Mouse (Mus musculus) ovary, adult 18-20 months (tissue): Measurements from ENCODE around the gene Wiz.

ENCODE experiments used
- DNase-seq: peaks from one replicate; pipeline ENCODE4 v3.0.0; 2022; ENCODE audit warnings: low spot score, mixed read lengths

Gene Wiz

DNA sequence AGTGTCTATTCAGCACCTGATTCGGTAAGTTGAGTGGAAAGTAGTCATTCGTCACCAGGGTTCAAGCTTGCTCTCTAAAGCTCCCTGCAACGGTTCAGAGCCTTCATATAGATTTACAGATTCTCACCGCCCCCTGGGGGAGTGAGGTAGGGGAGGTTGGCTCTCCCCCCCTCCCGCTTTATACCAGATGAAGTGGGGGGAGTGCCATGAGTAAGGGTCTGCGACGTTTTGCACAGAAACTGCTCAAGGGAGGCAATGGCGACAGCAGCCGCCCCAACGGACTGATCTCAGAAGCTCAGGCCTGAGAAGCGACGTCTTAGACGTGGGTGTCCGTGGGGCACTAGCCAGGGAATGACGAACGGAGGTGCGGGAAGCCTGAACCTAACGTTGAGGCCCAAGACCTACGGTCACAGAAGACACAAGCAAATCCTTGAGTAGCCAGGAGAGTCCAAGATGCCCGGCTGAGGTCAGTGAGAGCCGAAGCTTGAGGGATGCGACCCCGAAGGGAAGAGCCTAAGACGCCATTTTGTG lies 39.3 kb downstream of the Wiz start:
- DNase-seq: no peak

DNA sequence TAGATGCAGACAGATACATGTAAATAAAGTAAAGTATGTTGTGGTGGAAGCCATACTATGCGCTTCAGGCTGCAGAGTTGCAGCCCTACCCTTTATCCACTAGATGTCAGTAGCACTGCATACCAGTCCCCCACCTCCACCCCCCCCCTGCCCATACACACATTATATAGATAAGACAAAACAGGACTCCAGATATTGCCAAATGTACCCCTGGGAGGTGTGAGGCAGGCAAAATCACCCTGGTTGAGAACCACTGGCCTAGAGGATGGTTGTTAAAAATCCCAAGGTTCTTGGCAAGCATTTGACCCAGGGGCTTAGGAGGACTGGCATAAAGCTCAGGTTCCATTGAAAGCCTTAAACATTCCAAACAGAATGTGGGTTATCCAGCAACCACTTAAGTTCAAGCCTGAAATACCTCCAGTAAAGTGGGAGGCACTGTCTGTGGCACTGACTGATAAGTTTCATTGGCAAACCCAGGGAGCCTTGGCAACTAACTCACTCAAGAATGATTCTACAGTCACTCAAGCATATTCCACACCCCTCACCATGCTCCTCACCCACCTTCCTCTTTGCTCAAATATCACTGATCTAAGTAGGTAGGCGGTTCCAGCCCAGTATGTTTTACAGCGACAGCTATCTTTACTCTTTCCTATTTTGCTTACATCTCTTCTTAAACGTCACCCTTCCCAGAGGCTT lies 40.1 kb downstream of the Wiz start:
- DNase-seq: no peak

- no peak for DNase-seq
These were observed 40.8 kb downstream of the Wiz start for GRCm38 (mm10) chr17:32348406-32348805.

DNA sequence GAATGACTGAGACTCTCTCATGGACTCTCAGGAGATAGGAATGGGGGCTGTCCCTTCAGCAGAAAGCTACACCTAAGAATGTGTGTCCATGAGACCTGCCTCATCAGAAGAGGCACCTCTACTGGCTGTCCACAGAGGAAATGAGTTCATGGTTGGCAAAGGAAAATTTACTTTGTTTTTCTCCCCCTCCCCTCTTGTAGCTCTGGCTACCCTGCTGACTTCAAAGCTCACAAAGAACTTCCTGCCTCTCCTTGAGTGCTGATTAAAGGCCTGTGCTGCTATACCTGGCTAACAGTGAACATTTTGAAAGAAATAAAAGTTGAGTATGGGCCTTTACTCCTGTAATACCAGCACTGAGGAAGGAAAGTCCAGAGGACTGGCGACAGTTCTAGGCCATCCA lies 48.1 kb downstream of the Wiz start:
- no peak for DNase-seq

DNA sequence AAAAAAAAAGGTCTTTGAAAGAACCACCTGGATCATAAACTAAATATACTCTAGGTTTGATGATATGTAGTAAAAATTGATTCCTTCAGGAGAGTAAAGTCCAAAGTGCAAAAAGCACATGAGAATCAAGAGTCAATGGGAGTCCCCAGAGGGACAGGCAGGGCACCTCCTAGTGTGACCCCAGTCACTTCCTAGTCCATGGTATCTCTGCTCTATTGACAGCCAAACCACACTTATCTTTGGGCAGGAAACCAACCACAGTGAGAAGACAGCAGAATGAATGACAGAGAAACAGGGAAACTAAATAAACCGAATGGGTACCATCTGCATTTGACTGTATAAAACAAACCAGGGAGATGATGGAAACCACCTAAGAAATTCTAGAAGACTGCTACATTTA lies 49.1 kb downstream of the Wiz start:
- no peak for DNase-seq

DNA sequence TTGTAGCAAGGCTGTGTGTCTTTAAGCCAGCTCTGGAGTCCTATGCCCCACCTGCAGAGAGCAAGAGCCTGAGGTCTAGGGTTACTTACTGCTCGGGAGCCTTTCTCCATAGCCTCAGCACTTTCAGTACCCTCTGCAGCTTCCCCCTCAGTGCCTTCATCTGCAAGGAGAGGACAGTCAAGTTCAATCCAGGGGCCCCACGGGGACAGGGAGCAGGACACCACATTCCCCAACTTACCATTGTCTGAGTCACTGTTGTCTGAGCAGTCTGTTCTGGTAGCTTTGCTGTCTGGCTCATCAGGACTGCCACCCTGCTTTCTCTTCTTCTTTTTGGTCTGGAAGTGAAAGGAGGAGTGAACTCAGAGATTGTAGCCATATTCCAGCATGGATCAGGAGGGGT lies 53.4 kb downstream of the Wiz start:
- DNase-seq: no peak

- DNase-seq: no peak
These were observed 54.3 kb downstream of the Wiz start for GRCm38 (mm10) chr17:32334921-32335320.

DNA sequence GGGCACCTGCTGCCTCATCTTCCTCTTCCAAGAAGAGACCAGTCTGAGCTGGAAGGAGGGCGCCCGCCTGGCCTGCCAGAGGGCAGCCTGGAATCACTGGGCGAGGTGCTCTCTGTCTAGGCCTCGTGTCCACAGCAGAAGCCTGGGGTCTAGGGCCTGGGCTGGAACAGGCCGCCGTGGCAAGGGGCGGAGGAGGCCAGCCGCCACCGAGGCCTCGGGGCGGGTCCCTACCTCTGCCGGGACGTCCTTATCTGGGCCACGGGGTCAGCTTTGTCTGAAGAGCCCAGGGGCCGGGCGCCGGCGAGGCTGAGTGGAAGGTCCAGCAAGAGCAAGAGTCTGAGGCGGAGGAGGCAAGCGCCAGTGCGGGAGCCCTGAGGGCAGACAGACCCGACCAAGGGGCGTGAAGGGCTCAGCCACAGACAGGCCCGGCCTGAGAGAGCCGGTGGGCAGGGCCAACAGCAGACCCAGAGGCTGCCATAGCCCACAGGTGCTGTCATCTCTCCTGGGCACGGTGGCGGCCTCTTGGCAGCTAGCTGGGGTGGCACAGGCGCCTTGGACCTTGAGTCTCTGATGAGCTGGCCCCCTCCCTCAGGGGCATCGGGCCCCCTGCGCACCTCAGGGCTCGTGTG lies 55.5 kb downstream of the Wiz start:
- DNase-seq: no peak

DNA sequence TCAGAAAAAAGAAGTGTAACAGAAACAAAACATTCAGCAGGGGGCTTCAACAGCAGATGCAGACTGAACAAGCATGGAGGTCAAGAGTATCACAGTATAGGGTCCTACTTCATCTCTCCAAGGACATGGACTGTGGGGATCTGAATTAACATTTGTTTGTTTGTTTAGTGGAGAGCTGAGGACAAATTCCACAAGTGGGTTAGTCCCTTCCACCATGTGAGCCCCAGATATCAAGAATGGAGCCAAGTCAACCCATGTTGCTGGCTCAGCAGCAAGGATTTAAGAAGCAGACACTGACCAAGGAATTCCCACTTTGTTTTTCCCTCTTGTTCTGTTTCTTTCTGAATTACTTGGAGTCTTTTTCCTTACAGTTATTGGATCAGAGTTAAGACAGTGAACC lies 61.7 kb downstream of the Wiz start:
- no peak for DNase-seq

- no peak for DNase-seq
These were observed 66.4 kb downstream of the Wiz start for GRCm38 (mm10) chr17:32322809-32323208.

DNA sequence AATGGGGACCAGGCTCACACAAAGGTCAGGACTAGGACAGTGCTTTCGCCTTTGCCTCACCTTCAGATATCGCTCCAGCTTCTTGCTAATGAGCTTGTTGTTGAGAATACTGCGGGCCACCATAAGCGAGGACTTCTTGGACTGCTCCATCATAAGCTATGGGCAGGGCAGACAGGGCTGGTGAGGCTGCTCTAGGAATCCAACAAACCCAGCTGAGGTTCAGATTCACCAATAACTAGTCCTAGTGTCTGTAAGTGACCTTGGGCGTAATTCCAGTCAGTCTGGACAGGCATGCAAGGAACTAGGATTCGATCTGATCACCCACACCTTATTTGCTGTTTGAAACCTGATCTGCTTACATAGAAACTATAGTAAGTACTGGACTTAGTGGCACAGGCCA lies 67.4 kb downstream of the Wiz start:
- no peak for DNase-seq

GRCm38 (mm10) chr17:32321390-32321734 lies 67.9 kb downstream of the Wiz start:
- DNase-seq: no peak

DNA sequence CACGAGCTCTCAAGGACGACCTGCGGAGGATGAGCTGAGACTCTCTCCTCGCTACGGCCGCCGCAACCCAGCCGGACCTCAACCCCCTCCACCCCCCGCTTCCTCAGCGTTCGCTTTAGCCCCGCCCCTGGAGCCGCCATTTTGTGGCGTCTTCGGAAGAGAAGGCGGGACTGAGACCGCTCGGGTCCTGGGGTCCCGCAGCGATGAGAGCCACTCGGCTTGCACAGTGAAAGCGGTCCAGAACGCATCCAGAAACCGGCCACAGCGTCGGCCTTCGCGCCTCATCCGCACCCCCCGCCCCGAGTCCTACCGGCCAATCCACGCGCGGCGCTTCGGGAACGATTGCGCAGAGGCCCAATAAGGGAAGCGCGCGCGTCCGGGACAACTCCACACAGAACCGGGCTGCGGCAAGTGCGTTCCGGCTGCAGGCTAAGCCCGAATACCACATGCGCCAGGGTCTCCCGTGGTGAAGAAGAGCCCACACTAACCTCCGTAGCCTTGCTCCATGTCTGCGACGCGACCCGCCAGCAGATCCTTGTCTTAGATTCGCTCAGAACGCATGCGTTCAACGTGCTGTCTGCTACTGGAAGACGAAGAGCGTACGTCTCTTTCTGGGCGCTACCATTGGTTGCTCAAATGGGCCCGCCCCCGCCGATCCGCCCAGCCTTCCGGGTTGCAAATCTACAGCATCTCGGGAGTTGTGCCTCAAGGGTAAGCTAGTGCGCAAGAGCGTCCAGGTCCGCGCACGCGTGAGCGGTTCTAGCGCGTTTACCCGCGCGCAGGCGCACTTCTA lies 68.4 kb downstream of the Wiz start, which contains the start of gene Akap8:
Gene Akap8, minus strand, starts transcription at position 642 of the 793 bp plus-strand sequence.
- peak; percentile 99 for DNase-seq

DNA sequence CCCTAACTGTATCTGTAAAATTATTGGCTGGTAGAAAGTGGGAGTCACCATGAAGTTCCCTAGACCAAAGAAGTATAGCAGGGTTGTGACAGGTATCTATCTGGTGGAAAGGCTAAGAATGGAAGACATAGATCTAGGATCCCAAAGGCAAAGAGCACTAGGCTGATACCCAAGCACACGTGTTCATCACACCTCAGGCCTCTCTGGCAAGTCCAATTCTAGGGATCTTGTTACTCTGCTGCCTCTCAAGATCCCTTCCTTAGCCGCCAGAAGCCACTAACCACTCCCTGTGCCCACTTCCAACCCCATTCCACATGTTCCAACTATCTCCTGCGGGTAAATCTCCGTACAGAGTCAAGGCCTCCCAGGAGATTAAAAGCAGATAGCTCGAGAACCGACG lies 69.3 kb downstream of the Wiz start:
- DNase-seq: no peak

DNA sequence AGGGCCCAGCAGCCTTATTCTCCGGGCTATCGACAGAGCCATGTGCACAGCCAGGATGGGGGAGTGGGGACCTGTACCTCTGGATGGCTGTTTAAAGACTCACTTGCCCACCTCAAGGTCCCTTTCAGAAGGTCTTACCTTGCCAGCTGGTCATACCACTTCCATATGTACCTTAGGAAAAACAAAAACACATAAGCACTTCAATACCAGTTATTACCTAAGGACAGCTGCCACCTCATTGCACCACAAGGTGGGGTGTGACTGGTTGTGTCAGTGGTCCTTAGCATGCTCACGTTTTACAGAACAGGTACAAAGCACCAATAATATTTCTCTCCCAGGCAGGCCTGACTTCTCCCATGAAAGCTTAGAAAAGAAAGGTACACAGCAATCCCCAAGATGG lies 71.5 kb downstream of the Wiz start:
- DNase-seq: no peak

GRCm38 (mm10) chr17:32317032-32317431 lies 72.2 kb downstream of the Wiz start:
- no peak for DNase-seq

DNA sequence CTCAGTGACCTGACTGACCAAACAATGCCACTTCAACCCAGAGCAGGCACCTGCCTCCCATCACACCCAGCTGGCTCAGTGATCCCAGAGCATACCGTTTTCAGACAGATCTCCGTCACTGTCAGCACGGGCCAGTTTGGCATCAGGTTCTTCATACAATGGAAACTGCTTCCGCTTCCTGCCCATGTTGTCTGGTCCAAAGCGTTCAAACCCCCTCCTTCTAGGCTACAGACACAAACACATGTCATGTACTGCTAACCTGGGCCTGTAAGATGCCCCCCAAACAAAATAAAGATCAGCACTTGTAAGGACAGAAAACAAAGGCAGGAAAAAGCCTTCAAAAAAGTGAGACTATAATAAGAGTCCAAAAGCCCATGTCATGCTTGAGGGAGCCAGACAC lies 73.7 kb downstream of the Wiz start:
- no peak for DNase-seq

DNA sequence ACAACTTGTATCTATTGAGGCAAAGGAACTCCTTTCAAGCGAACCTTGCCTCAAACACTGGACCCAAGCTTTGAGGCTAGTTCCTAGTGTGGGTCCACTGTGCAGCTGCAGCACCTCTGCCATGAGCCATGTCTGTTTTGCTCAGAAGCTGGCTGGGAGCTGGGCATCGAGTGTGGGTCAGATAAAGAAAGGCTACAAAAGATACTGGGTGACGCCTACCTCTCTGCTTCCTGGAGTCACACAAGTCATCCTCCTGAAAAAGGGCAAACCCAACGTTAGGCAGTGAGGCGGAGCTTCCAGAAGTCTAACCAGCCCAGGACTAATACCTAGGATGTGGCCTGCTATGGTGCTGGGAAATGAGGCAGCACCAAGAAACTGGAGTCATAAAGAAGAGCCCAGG lies 75.3 kb downstream of the Wiz start:
- no peak for DNase-seq

- no peak for DNase-seq
These were observed 76.4 kb downstream of the Wiz start for GRCm38 (mm10) chr17:32312801-32313200.

DNA sequence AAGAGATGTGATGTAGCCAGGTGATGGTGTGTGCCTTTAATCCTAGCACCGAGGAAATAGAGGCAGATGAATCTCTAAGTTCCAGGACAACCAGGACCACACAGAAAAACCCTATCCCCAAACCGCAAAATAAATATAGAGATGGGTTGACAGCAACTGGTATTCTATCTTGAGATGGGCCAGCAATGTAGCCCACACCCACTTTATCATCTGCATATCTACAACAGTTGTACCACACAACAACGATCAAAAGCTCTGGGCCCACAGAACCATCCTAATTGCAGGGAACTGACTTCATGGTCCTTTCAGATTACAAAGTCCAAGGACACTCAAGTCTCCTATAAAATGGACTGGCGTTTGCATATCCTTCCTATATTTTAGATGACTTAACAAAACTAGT lies 81.3 kb downstream of the Wiz start:
- no peak for DNase-seq
